8 mouse cellular contexts compared by ENCODE assay signal in genomic region chr5:34187601-34188316, GRCm38 (mm10). TPM values are rescaled to one million over a fixed set of nuclear protein-coding genes. Genes with fewer than 3 reads are reported as not detected.
DNase-seq lines count a peak whose midpoint lies in the region; ATAC-seq lines count a peak whose summit lies in the region.

Gene Mxd4, minus strand, starts transcription at chr5:34187720.

- peak within 1 kb of the TSS; percentile 89 for H3K4me3 ChIP-seq in hindbrain, embryonic 11.5 days (ENCODE audit: low read depth, low read length)

- H3K27ac ChIP-seq in hindbrain, embryonic 11.5 days (ENCODE audit: low read depth, low read length) = peak within 1 kb of the TSS; percentile 90

- peak within 1 kb of the TSS; percentile 77 for H3K9ac ChIP-seq in hindbrain, embryonic 11.5 days (ENCODE audit: low read depth, low read length)

- peak; percentile 100 for ATAC-seq in hindbrain, embryonic 11.5 days (ENCODE audit: low FRiP score)

- H3K4me2 ChIP-seq in hindbrain, embryonic 11.5 days (replicated peaks; ENCODE audit: low read depth, low read length) = peak within 1 kb of the TSS; percentile 92

- 0 out of 2 replicates have a peak, but pooled peaks cover 2% of the 10 kb centered on the region for H3K27me3 ChIP-seq in hindbrain, embryonic 11.5 days (ENCODE audit: control insufficient read depth, insufficient read depth, low read length)

- peak; percentile 99 for DNase-seq in Muller cell, postnatal 12 days (ENCODE audit: inconsistent ontology term)
- DNase-seq in cerebellum, adult 9-11 months = peak; percentile 100
- DNase-seq in frontal cortex, adult 2 months (ENCODE audit: extremely low spot score in 1 of 2, low spot score in 1 of 2) = peak; percentile 99 to 100
- DNase-seq in hindbrain, embryonic 11.5 days (ENCODE audit: low spot score) = peak; percentile 97
- DNase-seq in layer of hippocampus, postnatal 10 days (ENCODE audit: low spot score in 2 of 2) = peak; percentile 98 to 99
- DNase-seq in lung, postnatal 10 days = peak; percentile 100
- peak; percentile 97 for DNase-seq in ovary, postnatal 36 days (ENCODE audit: low spot score)
- peak; percentile 98 for DNase-seq in thymus, postnatal 25 days

- H3K9me3 ChIP-seq in hindbrain, embryonic 11.5 days (ENCODE audit: control insufficient read depth, low read length) = no peaks in the 10 kb centered on the region

- no peaks in the 10 kb centered on the region for H3K36me3 ChIP-seq in hindbrain, embryonic 11.5 days (ENCODE audit: control insufficient read depth, insufficient read depth, low read length)

- WGBS in hindbrain, embryonic 11.5 days = under 1% methylated on average over 60 of the region's 60 CpGs

- peaks cover 12% of the 10 kb centered on the region for H3K4me1 ChIP-seq in hindbrain, embryonic 11.5 days (replicated peaks; ENCODE audit: control insufficient read depth, insufficient read depth, low read length)

RNA-seq across cellular contexts. Expression of gene Mxd4, which starts in this region (rescaled TPM):
- polyA plus RNA-seq in frontal cortex, adult 2 months (2012; rRNA removed) = 101 and 105 TPM in 2 replicates
- 23.7 and 29.2 TPM in 2 replicates for polyA plus RNA-seq in hindbrain, embryonic 11.5 days (2014; fragmentation: Nextera tagmentation; extraction: Ambion mirVana)
- 10 to 100 TPM; 64.1 to 69.0 TPM for total RNA-seq in layer of hippocampus, postnatal 10 days (2021)

Comparison
In these comparisons a context has a peak if more than half of its experiments do, and no peak if none do; other contexts are left out.
1. Peak in every context shown above with its lines: DNase-seq, ATAC-seq, H3K4me3 ChIP-seq and H3K27ac ChIP-seq.